Mouse (Mus musculus) activated CD4-positive, CD25-positive, alpha-beta regulatory T cell, adult 4 months (primary cell): Measurements from ENCODE around the gene Get4. TPM values are rescaled to one million over a fixed set of nuclear protein-coding genes. Genes with fewer than 3 reads are reported as not detected.

Experiments used
- ATAC-seq: one replicate; pipeline ENCODE4 v1.8.0; 2017
- polyA plus RNA-seq, 2 experiments: library from polyadenylated mRNA; unstranded; fragments of 100-300 nt; shearing (Covaris generic); gene quantifications; one replicate each; pipeline ENCODE4 v1.2.1; 2017

Gene Get4
- polyA plus RNA-seq = 10 to 100 TPM; 14.9 to 18.2 TPM

DNA sequence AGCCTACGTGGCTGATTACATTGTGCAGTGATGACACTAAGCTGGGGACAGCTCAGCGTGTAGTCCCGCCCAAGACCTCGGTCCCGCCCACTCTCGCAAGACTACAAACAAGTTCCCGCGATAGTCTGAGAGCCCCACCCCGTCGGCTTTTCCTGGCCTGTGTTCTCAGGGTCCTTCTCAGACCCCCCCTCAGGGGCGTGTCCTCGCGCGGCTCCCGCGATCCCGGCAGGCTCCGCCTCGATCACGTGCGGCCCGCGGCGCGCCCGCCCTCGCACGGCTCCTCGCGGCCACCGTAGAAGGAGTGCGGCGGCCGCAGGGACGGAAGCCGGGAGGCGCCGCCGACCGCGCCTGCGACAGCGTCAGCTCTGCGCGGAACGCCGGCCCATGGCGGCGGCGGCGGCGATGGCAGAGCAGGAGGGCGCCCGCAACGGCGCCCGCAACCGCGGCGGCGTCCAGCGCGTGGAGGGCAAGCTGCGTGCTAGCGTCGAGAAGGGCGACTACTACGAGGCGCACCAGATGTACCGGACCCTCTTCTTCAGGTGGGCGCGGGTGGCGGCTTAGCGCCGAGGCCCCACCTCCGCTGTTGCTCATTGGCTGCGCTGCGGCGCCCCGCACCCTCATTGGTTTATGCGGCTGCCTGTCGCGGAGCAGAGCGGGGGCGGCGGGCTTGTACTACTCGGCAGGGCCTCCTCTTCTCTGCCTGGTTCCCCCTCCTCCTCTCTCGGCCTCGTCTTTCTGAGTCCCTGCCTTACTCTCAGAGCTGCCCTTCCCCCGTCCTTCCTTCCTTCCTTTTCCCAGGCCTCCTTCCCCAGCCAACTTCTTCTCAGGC is at the start of gene Get4:
Gene Get4, plus strand, starts transcription at position 244 of the 829 bp plus-strand sequence.
- peak; percentile 86 for ATAC-seq

DNA sequence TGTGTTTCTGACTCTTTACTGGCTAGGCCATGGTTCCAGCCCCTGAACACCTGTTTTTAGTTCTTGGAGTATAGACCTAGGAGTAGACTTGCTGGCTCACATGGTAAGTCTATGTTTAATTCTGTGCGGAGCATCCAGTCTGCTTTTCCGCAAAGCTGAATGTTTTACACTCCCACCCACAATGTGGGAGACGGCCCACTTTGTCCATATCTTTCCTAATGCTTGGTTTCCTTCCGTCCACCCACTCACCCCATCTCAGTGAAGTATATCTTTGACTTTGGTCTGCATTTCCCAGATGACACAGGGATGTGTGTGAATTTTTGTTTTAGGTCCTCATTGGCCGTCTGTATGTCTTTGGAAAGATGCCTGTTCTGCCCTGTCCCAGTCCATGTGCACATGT is 48.8 kb upstream of the Get4 start:
- ATAC-seq = no peak

DNA sequence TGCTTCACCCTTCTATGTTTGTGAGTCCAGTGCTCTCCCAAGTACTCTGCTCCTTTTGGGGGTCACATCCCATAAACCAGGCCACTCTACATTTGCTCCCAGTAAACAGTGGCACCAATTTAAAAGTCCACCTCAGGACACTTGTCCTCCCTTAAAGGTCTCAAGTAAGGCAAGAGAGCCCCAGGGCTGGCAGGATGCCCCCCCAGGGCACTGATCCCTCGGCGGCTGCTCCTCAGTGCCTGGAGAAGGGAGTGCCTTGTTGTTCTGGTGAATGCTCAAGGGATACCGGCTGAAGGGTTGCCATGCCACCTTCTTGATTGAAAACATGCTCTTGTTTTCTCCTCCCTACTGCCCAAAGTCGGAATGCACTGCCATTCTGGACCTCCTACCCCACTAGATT is 46.0 kb upstream of the Get4 start:
- no peak for ATAC-seq

DNA sequence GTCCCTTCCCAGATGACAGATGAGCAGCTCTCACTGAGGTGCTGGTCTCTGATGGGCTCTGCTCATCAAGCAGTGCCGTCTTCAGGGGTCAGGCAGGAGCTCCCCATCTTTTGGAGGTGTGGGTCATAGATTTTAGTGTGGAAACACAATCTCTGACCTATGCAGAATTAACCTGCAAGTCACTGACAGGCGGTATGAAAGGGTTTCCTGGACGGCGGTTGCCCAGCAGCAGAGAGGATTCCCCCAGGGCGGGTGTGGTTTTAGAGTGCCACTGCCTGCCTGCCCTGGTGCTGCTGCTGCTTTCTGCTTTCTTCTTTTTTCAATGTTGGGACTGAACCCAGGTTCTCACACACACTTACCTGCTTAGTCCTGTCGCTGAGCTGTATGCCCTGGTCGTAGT is 45.6 kb upstream of the Get4 start:
- peak; percentile 52 for ATAC-seq

DNA sequence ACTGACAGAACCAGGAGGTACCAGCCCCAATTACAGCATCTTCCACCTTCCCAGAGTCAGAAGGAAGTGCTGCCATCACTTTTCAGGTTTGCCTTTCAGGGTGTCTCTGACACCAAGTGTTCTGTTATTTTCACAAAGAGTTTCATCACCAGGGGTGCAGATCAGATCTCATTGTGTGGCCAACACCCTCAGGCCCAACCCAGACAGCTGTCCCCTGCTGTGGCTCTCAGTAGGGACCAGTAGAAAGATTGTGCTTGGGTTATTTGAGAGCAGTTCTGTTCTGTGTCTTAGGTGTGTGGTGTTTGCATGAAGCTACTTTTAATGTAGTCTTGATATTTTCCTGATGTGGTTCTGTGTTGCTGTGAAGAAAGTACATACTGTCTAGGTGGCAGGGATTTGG is 43.9 kb upstream of the Get4 start:
- no peak for ATAC-seq

DNA sequence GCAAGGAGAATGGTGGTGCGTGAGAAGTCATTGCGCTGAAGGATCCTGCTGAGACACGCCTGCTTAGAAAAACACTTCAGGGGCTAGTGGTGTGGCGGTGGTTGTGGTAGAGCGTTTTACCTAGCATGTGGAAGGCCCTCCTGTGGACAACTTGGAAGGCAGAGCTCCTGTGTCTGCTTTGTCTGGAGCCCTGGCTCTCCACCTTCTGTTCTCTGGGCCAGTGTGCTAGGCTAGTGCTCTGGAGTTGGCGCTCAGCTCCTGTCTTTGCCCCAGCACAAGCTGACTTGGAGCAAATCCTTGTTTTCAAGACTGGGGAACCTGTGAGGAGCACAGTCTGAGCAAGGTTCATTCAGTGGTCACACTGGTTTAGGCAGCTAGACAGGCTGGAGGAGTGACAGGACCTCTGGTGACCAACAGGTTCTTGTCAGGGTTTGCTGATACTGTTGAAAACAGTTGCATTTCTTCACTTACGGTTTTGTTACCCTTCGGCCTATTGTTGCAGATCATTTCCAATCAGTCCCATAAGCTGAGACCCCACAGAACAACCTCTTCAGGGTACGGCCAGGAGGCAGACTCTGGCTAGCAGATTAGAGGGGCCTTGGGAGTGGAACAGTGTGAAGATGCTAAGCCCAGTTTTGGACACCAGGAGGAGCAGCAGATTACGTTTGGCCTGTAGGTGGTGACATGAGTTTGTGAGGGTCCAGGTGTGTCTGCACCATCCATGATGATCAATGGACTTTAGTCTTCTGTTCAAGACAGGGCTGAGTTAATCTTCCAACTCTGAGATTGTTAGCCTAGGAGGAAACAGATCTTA is 43.0 kb upstream of the Get4 start:
- ATAC-seq = no peak

DNA sequence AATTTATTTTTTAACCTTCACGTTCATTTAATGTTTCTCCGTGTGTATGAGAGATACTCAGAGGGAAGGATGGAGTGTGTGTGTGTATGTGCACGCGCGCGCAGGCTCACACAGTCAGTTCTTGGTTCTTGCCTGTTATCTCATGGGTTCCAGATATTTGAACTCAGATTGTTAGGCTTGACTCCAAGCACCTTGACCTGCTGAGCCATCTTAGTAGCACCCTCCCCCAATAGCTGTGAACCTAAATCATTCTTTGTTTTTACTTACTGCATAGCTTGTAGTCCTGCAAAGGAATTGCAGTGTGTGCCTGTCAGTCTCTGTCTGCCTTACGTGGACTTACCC is 42.5 kb upstream of the Get4 start:
- no peak for ATAC-seq

DNA sequence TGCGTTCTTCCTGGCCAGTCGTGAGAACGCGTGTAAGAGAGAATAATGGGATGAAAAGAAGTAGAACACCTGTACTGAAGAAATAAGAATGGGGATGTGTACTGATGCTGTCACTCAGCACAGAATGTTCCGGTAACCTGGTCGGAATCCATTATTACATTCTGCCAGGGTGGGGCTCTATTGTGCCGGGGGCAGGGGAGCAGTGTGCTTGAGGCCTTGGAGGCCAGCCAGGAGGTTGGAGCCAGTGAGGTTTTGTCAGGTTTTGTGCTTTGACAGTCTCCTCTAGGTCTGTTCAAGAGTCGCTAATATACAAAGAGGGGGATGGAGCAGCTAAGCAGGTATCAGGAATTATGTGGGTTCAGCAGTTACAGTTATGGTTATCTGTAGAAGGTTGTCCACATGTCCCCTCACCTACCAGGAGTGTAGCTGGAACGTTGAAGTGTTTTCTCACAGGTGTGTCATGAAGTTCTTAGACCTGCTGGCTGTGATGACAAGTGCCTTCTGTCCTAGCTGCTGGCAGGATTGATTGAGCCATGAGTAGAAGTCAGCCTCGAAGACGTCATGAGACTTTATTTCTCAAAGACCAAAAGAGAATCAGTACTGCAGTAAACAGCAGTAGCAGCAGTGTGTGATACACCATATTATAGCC is 40.3 kb upstream of the Get4 start:
- no peak for ATAC-seq

DNA sequence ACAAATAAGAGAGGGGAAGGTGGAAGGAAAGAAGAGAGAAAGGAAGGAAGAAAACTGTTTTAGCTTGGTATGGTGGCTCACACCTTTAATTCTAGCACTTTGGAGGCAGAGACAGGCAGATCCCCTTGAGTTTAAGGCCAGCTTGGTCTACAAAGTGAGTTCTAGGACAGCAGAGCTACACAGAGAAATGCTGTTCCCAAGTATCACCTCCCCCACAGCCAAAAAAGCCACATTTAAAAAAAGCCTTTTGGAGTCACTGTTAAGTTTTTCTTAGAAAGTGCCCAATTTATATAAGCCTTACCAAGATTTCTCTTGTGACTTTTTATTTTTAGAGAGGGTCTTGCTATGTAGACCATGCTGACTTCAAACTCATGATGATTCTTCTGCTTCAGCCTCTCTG is 37.8 kb upstream of the Get4 start:
- no peak for ATAC-seq

DNA sequence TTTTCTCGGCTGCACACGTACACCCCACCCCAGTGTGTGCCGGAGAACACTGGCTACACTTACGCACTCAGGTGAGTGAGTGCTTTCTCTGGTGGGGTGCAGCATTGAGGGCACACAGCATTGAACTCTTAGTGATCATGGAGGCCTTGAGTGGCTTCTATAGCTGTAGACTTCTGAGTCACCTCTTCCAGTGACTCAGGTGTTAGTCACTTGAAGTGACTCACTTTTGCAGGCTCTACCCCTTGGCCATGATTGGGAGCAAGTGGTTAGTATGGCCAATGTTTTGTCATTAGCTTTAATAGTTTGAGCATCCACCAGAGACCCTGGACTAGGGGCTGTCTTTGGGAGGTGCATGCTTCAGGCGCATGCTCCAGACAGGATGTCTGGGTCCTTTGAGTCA is 36.9 kb upstream of the Get4 start:
- no peak for ATAC-seq

DNA sequence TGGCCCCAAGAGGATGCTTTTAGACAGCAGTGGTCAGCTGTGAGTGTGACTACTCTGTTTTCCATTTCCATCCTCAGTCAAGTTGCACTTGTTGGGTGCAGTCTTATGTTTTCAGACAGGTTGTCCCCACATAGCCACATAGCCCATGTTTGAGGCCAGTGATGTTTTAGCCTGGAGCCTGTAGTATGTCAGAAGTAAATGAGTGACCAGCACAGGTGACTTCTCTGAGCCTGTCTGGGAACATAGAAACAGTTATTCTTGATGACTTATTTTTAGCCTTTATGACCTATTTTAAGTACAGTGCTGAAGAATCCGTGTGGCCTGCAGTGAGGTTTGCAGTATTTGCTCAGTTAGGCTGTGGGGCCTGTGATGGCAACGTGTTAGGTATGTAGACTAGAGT is 36.0 kb upstream of the Get4 start:
- no peak for ATAC-seq

DNA sequence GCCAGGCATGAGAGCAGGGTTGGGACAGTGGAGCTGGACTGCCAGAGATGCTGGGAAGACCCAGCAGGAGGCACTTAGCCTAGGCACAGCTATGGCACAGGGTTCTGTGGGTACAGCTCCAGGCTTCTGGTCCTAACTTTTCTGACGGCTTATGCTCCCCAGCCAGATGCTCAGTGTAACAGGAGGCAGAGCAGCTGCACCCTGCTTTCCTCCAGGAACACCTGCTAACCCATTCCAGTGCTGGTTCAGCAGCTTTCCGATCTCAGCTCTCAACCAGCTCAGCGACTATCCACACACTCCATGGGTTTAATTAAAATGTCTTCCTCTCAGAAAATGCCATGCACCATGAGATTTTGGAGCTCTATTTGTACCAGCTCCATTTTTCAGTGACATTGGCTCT is 35.4 kb upstream of the Get4 start:
- no peak for ATAC-seq

DNA sequence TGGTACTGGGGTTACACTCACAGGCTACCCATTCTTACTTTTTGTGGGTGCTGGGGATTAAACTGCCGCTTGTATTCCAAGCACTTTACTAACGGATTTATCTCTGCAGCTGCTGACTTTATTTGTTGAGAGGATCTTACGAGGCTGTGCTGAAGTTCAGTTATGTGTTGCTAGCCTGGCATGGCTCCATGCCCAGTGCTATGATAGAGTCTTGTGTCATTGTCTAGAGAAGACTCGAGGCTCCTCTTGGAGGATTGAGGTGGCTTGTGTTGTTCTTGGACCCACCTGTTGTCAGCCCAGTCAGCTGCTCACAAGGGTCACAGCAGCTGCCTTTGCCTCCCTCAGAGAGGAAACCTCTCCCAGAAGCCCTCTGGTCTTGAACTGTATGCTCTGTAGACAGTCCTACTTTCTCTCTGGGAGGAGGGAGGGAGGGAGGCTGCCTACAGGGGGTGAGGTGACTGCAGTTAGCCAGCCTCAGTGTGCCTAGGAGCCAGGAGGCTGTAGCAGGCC is 32.1 kb upstream of the Get4 start:
- ATAC-seq = no peak

DNA sequence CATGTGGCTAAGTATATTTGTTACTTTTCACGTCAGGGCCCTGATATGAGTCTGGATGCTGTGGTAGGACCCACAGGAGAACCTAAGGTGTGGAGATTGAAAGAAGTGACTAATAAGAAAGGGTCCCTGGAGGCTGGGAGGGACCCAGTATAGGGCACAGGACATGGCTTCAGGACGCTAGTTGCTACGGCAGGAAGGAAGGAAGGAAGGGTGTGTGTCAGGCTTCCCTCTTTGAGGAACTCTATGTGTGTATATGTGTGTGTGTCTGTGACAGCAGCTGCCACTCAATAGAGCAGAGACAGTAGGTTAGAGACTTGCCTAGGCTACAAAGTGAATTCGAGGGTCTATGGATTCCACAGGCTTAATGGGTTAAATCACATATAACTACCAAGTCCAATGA is 31.5 kb upstream of the Get4 start:
- no peak for ATAC-seq

DNA sequence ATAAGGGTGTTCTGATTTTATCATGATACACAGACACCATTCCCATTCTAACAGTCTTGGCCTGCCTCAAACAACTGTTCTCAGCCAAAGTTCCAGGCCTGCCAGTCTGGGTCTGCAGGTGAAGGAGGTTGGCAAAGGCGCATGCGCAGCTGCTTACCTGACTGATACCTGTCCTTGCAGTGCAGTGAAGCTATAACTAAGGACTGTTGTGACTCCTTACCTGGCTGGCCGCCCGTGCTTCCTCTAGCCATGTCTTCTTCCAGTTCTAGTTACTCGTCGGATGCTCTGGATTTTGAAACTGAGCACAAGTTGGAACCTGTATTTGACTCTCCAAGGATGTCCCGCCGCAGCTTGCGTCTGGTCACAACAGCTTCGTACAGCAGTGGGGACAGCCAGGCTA is 28.8 kb upstream of the Get4 start:
- no peak for ATAC-seq

DNA sequence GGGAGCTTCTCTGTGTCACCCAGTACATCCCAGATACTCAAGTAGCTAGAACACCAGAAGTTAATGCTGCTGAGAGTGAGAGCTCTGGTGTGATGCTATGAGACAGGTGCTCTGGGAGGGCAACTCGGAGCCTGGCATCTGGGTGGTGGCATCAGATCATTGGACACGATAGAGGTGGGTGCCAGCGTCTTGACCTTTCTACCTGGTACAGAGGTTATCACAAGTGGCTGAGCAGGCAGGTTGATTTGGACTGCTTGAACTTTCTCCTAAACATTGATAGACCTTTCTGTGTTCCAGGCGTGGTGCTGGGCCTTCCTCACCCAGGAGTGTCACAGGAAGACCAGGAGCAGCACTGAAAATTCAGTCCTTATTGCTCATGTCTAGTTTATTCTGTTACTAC is 24.9 kb upstream of the Get4 start:
- no peak for ATAC-seq

DNA sequence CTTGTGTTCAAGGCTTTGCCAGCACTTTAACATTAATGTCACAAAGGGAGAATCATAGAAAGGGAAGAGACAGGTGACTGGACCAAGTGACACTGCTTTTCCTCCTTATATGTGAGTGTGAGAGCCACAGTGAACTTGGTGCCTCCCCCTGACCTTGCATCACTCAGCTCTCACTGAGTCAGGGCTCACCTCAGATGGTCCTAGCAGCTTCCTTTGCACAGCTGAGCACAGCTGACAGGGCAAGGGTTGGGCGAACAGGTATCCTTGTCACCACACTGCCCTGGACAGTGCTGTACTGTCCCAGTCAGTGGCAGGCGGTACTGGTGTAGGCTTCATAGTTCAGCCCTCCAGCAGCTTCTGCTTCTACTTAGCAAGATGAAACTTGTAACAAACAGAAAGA is 24.5 kb upstream of the Get4 start:
- no peak for ATAC-seq

DNA sequence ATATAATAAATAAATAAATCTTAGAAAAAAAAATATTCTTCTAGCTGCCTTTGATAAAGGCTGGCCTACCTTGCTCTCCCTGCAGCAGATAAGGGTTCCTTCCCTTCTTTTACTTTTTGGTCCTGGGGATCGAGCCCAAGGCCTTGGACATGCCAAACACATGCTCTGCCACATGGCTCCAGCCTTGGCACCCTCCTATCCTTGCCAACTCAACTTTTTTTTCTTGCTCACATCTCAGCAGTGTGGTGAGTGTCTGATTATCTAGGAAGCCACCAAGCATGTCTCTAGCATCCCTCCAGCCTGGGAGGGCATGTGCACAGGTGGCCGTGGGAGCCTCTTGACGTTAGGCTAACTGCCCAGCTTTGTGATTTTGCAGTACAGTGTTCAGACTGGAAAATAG is 23.8 kb upstream of the Get4 start:
- no peak for ATAC-seq

DNA sequence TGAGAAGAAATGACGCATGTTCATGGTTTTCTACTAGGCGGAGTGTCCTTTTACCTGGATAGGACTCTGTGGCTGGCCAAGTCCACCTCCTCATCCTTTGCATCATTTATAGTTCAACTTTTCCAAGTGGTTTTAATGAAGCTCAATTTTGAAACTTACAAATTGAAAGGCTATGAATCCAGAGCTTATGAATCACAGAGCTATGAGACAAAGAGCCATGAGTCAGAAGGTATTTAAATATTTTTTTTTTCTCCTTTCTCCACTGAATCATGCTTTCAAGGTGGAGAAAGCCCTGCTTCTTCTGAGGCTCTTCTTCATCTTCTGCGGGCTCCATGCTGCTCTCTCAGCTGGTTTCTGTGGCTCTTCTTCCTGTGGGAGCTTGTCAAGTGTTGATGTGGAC is 22.4 kb upstream of the Get4 start:
- no peak for ATAC-seq

DNA sequence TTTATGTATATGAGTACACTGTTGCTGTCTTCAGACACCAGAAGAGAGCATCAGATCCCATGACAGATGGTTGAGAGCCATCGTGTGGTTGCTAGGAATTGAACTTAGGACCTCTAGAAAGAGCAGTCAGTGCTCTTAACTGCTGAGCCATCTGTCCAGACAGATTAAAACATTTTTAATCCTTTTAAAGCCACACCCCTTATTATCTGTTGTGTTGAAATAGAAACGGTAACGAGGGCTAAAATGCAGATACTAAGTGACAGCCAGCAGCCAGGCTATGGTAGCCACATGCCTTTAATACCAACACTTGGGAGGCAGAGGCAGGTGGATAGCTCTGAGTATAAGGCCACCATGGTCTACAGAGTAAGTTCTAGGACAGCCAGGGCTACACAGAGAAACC is 20.0 kb upstream of the Get4 start:
- no peak for ATAC-seq

DNA sequence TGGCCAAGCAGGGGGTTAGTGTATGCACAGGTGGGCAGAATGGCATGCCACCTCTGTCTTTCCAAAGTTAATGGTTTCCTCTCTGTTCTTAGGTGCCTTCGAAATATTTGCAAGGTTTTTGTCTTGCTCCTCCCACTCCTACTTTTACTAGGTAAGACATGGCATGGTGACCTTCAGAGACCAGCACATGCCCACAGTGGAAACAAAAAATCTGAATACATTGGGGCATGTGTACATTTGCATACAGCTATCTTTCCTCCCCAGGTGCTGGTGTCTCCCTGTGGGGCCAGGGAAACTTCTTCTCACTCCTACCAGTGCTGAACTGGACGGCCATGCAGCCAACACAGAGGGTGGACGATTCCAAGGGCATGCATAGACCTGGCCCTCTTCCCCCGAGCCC is 17.7 kb upstream of the Get4 start:
- ATAC-seq = no peak

DNA sequence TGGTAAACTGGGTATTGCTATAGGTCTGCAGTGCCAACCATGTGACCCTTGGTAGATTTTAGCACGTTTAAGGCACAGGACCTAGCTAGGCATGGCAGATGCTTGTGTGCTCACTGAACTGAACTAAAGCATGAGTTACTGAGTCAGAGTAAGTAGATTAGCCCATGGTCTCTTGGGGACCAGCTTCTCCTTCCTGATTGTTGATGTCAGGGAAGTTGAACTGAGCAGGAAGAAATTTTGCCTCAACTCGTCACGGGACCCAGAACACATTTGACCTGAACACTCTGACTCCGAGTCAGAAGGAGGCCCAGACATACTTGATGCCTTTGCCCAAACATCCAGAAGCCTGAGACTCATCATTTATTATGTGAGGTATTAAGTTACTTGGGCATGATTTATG is 14.7 kb upstream of the Get4 start:
- ATAC-seq = no peak

DNA sequence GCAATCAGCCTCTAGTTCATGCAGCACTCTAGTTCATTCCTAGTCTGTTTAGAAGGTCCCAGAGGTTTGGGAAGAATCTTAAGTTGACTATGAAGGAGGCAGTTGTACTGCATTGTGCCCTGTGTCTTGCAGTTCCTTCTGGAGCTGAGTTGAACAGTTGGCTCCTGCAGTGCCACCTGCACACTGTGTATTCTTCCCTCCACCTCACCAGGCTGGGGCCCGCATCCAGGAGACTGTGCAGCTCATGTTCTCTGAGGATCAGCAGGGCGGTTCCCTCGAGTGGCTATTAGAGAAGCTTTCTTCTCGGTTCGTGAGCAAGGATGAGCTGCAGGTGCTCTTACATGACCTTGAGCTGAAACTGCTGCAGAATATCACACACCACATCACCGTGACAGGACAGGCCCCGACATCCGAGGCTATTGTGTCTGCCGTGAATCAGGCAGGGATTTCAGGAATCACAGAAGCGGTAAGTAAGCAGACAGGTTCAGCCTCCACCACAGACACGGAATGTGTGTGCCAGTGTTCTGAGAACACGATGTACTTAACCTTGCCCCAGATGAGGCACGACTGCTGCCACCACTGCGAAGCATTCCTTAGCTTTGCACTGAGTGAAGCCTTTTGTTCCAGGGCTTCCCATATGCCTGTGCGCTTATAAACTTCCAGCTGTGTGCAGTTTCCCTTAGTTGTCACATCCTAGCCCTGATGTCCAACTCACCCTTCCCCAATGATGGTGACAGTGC is 10.9 kb upstream of the Get4 start:
- no peak for ATAC-seq
